Mouse (Mus musculus) neural tube, embryonic 13.5 days (tissue): Measurements from ENCODE around the gene Msmp. TPM values are rescaled to one million over a fixed set of nuclear protein-coding genes. Genes with fewer than 3 reads are reported as not detected.
A peak's percentile ranks its signal among the peaks of the same experiment; 100 is the strongest.

Experiments
- ATAC-seq: fragments of 200-750 bp; cut with Nextera tagmentation; 2 replicates; pipeline ENCODE4 v1.8.0; 2017; ENCODE audit warnings: low read depth, mild to moderate bottlenecking, moderate TSS enrichment, moderate library complexity
- H3K27ac ChIP-seq: fragments of 300-500 bp; sonication (generic); replicated peaks from 2 replicates; pipeline ENCODE4 v1.5.1; 2015; ENCODE audit warnings: moderate library complexity, mild to moderate bottlenecking, inconsistent platforms
- H3K27me3 ChIP-seq: fragments of 300-500 bp; sonication (generic); 2 replicates; pipeline ENCODE4 v1.6.1; 2015; ENCODE audit warnings: mild to moderate bottlenecking, inconsistent platforms
- H3K36me3 ChIP-seq: fragments of 300-500 bp; sonication (generic); 2 replicates; pipeline ENCODE4 v1.6.1; 2015; ENCODE audit warnings: mild to moderate bottlenecking, inconsistent platforms
- H3K4me1 ChIP-seq: fragments of 300-500 bp; sonication (generic); replicated peaks from 2 replicates; pipeline ENCODE4 v1.6.1; 2015; ENCODE audit warnings: inconsistent platforms
- H3K4me2 ChIP-seq: fragments of 300-500 bp; sonication (generic); 2 replicates; pipeline ENCODE4 v1.6.1; 2015; ENCODE audit warnings: inconsistent platforms, mild to moderate bottlenecking, moderate library complexity
- H3K4me3 ChIP-seq: fragments of 300-500 bp; sonication (generic); 2 replicates; pipeline ENCODE4 v1.5.1; 2015; ENCODE audit warnings: mild to moderate bottlenecking, inconsistent platforms
- H3K9ac ChIP-seq: fragments of 300-500 bp; sonication (generic); 2 replicates; pipeline ENCODE4 v1.6.1; 2015; ENCODE audit warnings: moderate library complexity, mild to moderate bottlenecking, inconsistent platforms
- H3K9me3 ChIP-seq: fragments of 300-500 bp; sonication (generic); 2 replicates; pipeline ENCODE4 v1.6.1; 2016; ENCODE audit warnings: inconsistent platforms
- WGBS: fragments of 180-500 bp; shearing (Covaris S2); methylation state at CpG from one replicate; pipeline ENCODE4 v1.1.7; 2015; 5-methylcytosine and 5-hydroxymethylcytosine counted together
- polyA plus RNA-seq: library from polyadenylated mRNA; unstranded; fragments of >200 nt; fragmentation: Nextera tagmentation; extraction: Ambion mirVana; gene quantifications from 2 replicates; pipeline ENCODE4 v1.2.1, GENCODE M21; 2015

Msmp gene
- polyA plus RNA-seq = 2.2 TPM in 1 of 2 replicates, not detected in the other

DNA sequence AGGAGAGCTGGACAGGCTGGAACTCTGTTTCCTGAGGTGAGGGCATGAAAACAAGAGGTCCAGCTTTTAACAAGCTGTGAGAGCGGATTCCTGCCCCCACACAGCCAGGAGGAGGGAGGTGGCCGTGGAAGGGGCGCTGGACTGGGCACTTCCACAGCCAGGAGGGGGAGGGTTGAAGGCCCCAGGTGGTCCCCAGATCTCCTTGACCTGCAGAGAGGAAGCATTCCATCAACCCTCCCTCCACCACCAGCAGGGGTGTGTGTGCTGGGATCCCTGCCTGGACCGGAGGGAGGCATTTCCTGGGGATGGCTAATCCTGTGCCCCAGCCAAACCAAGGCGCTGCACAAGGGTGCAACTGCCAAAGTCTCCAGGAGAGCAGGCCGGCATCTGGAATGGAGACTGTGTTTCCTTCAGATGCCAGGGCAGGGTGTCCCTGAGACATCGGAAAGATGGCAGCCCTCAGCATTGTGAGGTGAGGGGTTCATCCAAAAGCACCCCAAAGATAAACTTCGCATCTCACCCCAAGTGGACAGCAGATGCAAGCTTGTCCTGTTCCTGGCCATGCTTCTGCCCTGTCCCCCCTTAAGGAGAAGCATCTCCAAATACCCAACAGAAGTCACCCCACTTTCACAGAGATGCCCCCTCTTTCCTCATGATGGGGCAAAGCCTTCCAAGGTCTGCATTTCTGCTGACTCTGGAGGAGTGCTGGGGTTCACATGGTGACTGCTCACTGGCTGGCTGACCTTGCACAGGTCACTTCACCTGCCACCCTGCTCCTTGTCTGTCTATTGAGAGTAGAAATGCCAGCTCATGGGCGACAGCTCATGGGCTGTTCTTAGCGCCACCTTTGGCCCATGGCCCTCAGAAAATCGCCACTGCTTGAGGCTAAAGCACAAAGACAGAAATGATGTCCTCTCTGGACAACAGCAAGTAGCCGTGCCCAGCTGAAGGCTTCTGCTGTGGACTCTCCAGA lies at the start of gene Msmp:
Gene Msmp (minus strand): TSS at position 51 of the 973 bp plus-strand sequence.
- H3K4me2 ChIP-seq = no peak within 1 kb of the TSS
- peaks cover 47% of the 10 kb centered on the region for H3K36me3 ChIP-seq
- H3K9ac ChIP-seq = 0 out of 2 replicates have a peak within 1 kb of the TSS, but pooled peaks have one; percentile 17
- H3K27me3 ChIP-seq = no peaks in the 10 kb centered on the region
- ATAC-seq = no peak
- 76% methylated on average over 12 of the region's 12 CpGs for WGBS
- no peaks in the 10 kb centered on the region for H3K9me3 ChIP-seq
- no peak within 1 kb of the TSS for H3K4me3 ChIP-seq
- no peak within 1 kb of the TSS for H3K27ac ChIP-seq
- H3K4me1 ChIP-seq = peaks cover 6% of the 10 kb centered on the region

DNA sequence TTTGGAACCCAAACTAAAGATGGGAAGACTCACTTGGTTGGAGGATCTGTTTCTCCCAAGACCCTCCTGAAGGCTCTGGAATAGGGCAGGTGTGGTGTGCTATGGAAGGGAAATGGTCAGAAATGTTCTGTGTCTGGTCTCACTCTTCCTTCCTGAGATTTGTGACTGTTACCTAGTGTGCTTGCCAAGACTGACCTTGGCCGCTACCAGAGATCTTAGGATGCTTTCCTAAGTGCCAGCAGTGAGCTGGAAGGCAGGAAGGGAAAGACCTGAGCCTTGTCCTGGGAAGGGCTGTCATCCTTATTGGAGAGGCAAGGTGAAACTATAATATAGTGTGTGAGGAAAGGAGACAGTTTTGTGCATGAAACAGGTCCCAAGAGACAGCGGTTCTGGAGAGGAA lies 49.4 kb upstream of the Msmp start:
- no peaks in the 10 kb centered on the region for H3K27me3 ChIP-seq
- H3K4me1 ChIP-seq = peaks cover 61% of the 10 kb centered on the region
- no peak overlapping the region for H3K27ac ChIP-seq
- H3K9ac ChIP-seq = peak overlapping the region; percentile 92; the same call in 1 of the 2 replicates
- H3K4me3 ChIP-seq = peak overlapping the region; percentile 64
- no peaks in the 10 kb centered on the region for H3K36me3 ChIP-seq
- ATAC-seq = no peak
- WGBS = 94% methylated on average over 2 of the region's 2 CpGs
- H3K9me3 ChIP-seq = no peaks in the 10 kb centered on the region
- H3K4me2 ChIP-seq = peak overlapping the region; percentile 86

DNA sequence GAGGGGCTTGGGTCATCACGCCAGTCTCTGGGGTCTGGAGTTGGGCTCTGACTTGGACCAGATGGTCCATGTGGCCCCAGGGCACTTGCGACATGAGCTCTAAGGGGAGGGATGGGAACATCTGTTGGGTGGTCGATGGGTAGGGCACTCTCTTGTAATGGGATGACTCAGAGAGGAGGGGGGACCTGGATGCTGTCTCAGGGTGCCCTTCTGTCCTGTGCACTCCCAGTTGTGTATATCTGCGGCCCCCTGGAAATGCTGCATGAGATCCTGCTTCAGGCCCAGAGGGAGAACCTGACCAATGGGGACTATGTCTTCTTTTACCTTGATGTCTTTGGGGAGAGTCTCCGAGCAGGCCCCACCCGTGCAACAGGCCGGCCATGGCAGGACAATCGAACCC lies 49.0 kb upstream of the Msmp start:
- Histone ChIP-seq H3K4me1 (peaks cover 61% of the 10 kb centered on the region), H3K9me3 (no peaks in the 10 kb centered on the region), H3K9ac (peak overlapping the region; percentile 92), H3K27ac (no peak overlapping the region), H3K4me2 (peak overlapping the region; percentile 86), H3K4me3 (peak overlapping the region; percentile 64), H3K36me3 (no peaks in the 10 kb centered on the region), H3K27me3 (no peaks in the 10 kb centered on the region)
- WGBS = 61% methylated on average over 8 of the region's 8 CpGs
- ATAC-seq = no peak

DNA sequence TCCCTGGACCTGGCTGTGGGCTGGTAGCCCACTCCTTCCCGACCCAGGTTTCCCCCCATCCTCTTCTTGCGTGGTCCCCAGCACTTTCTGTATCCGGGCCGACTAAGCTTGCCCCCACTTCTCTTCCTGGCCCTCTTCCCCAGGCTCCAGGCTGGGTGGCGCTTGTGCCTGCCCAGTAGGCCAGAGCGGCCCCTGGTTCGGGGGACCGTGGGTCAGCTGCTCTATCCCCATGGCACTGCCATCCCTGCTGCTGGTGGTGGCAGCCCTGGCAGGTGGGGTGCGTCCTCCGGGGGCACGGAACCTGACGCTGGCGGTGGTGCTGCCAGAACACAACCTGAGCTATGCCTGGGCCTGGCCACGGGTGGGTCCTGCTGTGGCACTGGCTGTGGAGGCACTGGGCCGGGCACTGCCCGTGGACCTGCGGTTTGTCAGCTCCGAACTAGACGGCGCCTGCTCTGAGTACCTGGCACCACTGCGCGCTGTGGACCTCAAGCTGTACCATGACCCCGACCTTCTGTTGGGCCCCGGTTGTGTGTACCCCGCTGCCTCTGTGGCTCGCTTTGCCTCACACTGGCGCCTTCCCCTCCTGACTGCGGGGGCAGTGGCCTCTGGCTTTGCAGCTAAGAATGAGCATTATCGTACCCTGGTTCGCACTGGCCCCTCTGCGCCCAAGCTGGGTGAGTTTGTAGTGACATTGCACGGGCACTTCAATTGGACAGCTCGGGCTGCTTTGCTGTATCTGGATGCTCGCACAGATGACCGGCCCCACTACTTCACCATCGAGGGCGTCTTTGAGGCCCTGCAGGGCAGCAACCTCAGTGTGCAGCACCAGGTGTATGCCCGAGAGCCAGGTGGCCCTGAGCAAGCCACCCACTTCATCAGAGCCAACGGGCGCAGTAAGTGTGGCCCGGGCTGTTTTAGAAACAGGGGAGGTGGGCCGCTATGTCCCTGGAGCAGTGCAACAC lies 47.9 kb upstream of the Msmp start:
- ATAC-seq = peak; percentile 23; the same call in 1 of the 2 replicates
- no peaks in the 10 kb centered on the region for H3K27me3 ChIP-seq
- no peaks in the 10 kb centered on the region for H3K9me3 ChIP-seq
- H3K4me1 ChIP-seq = peaks cover 61% of the 10 kb centered on the region
- H3K27ac ChIP-seq = peak overlapping the region; percentile 95
- peak overlapping the region; percentile 64 for H3K4me3 ChIP-seq
- peak overlapping the region; percentile 86 for H3K4me2 ChIP-seq
- peak overlapping the region; percentile 92 for H3K9ac ChIP-seq
- 43% methylated on average over 42 of the region's 42 CpGs for WGBS
- H3K36me3 ChIP-seq = no peaks in the 10 kb centered on the region

DNA sequence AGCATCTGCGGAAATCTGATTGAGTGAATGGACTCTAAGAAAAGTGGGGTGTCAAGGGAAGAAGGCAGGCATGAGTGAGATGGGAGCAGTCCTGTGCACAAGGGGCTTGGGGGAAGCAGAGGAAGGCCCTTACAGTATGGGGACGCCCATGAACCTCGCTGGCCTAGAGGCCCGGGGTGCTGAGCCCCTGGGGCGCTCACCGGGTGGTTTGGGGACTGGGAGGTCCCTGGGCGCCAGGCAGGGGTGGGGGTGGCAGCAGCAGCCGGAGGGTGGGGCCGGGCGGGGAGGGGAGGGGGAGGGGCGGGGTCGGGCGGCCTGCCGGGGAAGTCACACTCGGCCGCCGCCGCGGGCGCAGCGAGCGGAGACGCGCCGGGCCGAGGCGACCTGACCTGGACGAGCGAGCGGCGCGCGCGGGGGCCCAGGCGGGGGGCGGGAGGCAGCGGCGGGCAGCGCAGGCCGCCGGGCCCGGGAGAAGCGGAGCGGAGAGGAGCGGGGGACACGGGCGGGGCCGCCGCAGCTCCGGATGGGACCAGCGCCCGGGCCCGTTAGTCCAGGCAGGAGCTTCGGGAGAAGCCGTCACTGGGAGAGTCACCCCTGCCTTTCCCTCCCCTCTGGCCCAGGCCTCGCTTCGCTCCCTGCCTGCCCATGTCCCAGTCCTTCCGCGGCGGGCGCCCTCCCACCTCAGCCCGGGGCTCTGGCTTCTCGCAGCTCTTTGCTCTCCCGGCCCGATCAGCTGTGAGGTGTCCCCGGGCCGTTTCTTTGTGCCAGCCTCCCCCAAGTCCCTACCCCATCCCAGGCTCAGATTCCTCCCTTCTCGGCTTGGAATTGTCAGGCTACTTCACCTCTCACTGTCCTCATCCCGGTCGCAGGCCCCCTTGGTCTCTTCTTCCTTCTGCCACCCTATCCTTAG lies 47.0 kb upstream of the Msmp start, which contains the start of gene Npr2:
Gene Npr2 (plus strand): TSS at position 890 of the 910 bp plus-strand sequence.
- no peaks in the 10 kb centered on the region for H3K36me3 ChIP-seq
- 1% methylated on average over 28 of the region's 70 CpGs for WGBS
- peak within 1 kb of the TSS; percentile 95 for H3K27ac ChIP-seq
- H3K9ac ChIP-seq = peak within 1 kb of the TSS; percentile 92
- peak within 1 kb of the TSS; percentile 86 for H3K4me2 ChIP-seq
- no peaks in the 10 kb centered on the region for H3K9me3 ChIP-seq
- H3K4me1 ChIP-seq = peaks cover 61% of the 10 kb centered on the region
- peak within 1 kb of the TSS; percentile 64 for H3K4me3 ChIP-seq
- peak; percentile 66 for ATAC-seq
- no peaks in the 10 kb centered on the region for H3K27me3 ChIP-seq

DNA sequence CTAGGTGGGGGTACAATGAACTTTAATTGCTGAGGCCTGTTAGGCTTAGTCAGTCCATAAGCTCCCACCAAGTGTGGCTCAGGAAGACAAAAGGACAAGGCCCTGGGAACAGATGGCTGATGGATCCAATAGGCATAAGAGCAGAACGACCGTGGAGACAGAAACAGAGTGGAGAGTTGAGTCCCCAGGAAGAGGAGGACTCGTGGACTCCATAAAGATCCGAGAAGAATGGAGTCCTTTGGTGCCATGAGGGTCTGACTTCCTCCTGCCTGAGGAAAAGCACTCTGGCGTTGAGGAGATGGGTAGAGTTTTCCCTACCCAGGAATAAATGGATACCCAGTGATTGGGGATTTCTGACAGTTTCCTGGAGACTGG lies 46.4 kb upstream of the Msmp start:
- peak; percentile 24 for ATAC-seq
- peak overlapping the region; percentile 64 for H3K4me3 ChIP-seq
- peak overlapping the region; percentile 95 for H3K27ac ChIP-seq
- H3K4me2 ChIP-seq = peak overlapping the region; percentile 86
- WGBS = 12% methylated on average over 5 of the region's 5 CpGs
- peaks cover 57% of the 10 kb centered on the region for H3K4me1 ChIP-seq
- H3K27me3 ChIP-seq = no peaks in the 10 kb centered on the region
- H3K9ac ChIP-seq = peak overlapping the region; percentile 92; the same call in 1 of the 2 replicates
- no peaks in the 10 kb centered on the region for H3K36me3 ChIP-seq
- peaks cover under 1% of the 10 kb centered on the region; the same call in 1 of the 2 replicates for H3K9me3 ChIP-seq

DNA sequence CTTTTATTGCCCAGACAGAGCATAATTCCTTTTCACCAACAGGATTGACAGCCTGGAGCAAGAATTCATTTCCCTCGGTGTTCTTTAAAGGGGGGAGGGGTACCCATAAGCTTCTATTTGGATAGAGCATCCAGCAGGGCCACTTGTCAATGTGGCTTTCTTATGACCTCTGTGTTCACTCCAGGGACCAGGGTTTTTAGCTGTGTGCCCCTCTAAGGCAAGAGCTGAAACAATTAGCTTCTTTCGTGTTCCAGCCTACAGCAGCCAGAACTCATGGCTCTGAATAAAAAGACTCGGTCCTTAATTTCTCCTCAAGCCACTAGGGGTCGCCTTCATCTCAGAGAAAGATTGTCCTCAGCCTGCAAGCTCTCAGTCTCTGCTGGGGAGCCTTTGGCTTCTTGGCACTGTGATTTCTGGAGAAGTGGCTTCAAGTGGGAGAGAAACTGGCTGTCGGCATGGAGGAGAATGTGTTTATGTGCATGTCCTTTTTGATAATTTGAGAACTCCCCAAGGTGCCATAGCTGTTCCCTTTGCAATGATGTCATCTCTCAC lies 45.8 kb upstream of the Msmp start:
- peak overlapping the region; percentile 95 for H3K27ac ChIP-seq
- peaks cover 51% of the 10 kb centered on the region for H3K4me1 ChIP-seq
- H3K9ac ChIP-seq = peak overlapping the region; percentile 60
- peaks cover 6% of the 10 kb centered on the region for H3K9me3 ChIP-seq
- no peak overlapping the region for H3K4me3 ChIP-seq
- no peaks in the 10 kb centered on the region for H3K27me3 ChIP-seq
- H3K36me3 ChIP-seq = no peaks in the 10 kb centered on the region
- peak; percentile 55 for ATAC-seq
- H3K4me2 ChIP-seq = peak overlapping the region; percentile 86
- 1% methylated on average over 5 of the region's 5 CpGs for WGBS

DNA sequence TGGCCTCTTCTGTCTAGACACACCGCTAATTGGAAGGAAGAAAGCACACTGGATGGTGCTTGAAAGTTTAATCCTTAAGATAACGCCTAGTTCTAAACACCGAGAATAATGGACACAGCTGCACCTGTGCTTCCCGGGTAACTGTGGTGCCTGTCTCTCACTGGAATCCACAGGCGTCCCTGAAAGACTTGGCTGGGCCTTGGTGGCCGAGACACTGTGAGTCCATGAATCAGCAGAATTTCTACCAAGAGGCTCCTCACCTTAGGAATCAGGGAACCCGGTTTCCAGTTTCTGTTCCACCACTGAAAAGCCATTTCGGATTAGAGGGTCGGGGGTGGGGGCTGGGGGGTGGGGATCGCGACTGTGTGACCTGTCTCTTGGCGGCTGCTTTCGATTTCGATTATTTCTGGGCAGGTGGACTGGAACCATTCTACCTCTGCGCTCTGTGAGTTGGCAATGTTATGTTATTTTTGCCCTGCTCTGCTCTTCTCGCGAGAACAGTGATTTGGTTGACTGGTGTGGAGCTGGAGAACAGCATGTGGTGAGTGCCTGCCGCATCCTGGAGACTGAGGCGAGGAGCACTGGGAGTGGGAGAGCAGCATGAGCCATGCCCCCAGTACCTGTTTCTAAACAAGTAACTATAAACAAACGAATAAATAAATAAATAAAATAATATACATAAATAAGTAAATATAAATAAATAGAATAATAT lies 45.0 kb upstream of the Msmp start:
- 42% methylated on average over 20 of the region's 20 CpGs for WGBS
- no peak for ATAC-seq
- Histone ChIP-seq H3K4me2 (peak overlapping the region; percentile 6; the same call in 1 of the 2 replicates), H3K9ac (no peak overlapping the region), H3K27ac (no peak overlapping the region; the same call in 1 of the 2 replicates), H3K9me3 (peaks cover 10% of the 10 kb centered on the region), H3K4me1 (peaks cover 43% of the 10 kb centered on the region), H3K4me3 (no peak overlapping the region), H3K27me3 (no peaks in the 10 kb centered on the region), H3K36me3 (no peaks in the 10 kb centered on the region)

DNA sequence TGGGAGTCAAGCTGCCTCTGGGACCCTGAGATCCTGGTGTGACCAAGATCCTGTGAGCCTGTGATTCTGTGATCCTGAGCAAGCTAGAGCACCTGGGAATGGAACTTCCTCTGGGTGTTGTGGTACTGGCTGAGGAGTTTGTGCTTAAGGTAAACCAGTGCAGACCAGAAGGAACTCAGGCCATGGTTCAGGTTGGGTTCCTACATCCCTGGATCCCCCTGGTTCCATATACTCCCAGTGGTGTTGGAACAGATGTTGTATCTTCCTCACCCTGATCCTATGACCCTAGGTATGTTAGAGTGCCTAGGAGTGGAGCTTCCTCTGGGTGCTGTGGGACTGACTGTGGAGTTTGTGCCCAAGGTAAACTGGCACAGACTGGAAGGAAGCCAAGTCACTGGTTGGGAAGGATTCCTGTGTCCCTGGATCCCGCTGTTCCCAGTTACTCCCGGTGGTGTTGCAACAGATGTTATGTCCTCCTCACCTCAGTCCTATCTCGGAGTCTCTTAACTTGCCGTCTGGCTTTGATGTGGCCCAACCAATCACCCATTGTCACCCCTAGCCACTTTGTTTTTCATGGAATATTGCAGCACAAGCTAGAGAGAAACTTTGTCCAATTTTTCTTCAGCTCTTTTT lies 36.0 kb upstream of the Msmp start:
- Histone ChIP-seq H3K9ac (no peak overlapping the region), H3K4me1 (no peaks in the 10 kb centered on the region), H3K36me3 (no peaks in the 10 kb centered on the region), H3K27ac (no peak overlapping the region), H3K27me3 (no peaks in the 10 kb centered on the region), H3K9me3 (peaks cover 6% of the 10 kb centered on the region), H3K4me2 (no peak overlapping the region), H3K4me3 (no peak overlapping the region)
- no peak for ATAC-seq
- 85% methylated on average over 4 of the region's 4 CpGs for WGBS
